Mouse (Mus musculus): ENCODE measurements around the gene Kel. TPM values are rescaled to one million over a fixed set of nuclear protein-coding genes. Genes with fewer than 3 reads are reported as not detected.

Gene Kel
- polyA plus RNA-seq, 1 experiment, result 1.3 TPM

GRCm38 (mm10) chr6:41680669-41681068 is 23.5 kb downstream of the Kel start, which contains the start of gene Trpv5:
TSS of gene Trpv5 (minus strand) at chr6:41680769.
- TF ChIP-seq GATA1 (IDR thresholded peaks at IDR 0.05; ENCODE audit: low read length), result no peak

DNA sequence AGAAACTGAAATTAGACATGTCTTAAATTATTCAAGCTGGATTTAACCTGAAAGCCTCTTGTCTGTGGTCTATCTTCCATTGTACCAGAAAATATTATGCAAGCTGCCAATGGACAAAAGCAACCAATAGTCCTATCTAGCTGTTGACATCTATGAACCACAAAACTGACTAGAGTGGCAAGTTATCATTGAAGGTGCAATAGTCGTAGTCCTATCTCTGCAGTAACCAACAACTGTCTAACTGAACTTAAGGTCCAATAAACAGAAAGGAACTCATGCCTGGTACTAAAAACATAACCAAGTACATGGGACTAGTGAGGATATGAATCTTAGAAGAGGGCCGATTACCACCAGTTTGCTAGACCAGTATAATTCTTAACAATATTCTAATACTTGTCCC is 27.6 kb downstream of the Kel start:
- TF ChIP-seq GATA1 (IDR thresholded peaks at IDR 0.05; ENCODE audit: low read length), result no peak

- TF ChIP-seq GATA1 (IDR thresholded peaks at IDR 0.05; ENCODE audit: low read length), result no peak
Measured at GRCm38 (mm10) chr6:41662320-41662719, 41.8 kb downstream of the Kel start.

DNA sequence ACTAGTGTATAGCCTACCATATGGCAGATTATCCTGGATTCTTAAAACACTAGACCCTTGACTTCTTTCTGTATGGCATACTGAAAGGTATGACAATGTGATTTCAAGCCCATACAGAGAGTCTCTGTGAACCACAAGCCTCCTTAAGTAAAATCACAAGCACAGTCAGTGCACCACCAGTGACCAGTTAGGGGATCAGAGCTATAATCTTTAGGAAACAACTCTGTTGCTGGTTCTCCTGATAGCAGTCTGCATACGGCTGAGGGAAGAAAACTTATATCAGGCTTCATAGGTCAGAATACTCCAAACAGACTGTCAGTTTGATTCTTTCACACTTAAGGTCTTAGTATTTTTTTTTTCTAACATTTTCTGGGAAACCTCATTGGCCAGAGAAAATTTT is 45.7 kb downstream of the Kel start:
- TF ChIP-seq GATA1 (IDR thresholded peaks at IDR 0.05; ENCODE audit: low read length), result no peak

DNA sequence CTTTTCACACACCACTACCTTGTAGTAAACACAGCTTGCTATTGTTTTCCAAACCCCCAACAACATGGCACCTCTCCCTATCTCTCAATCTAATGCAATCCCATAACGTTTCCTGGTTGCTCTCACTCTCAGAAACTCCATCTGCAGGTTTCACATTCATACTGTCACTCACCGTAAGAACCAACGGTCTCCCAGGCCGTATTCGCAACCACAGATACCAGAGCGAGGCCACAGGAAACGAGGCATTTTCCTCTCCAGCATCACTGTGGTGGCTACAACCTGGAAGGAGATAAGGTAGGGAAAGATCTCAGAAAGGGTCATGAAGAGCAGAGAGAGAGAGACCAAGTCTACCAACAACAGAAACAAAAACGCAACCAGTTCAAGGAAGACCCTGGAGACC is 49.5 kb downstream of the Kel start:
- TF ChIP-seq GATA1 (IDR thresholded peaks at IDR 0.05; ENCODE audit: low read length), result no peak

- no peak for TF ChIP-seq GATA1 (IDR thresholded peaks at IDR 0.05; ENCODE audit: low read length)
Measured at GRCm38 (mm10) chr6:41653173-41653572, 51.0 kb downstream of the Kel start.

DNA sequence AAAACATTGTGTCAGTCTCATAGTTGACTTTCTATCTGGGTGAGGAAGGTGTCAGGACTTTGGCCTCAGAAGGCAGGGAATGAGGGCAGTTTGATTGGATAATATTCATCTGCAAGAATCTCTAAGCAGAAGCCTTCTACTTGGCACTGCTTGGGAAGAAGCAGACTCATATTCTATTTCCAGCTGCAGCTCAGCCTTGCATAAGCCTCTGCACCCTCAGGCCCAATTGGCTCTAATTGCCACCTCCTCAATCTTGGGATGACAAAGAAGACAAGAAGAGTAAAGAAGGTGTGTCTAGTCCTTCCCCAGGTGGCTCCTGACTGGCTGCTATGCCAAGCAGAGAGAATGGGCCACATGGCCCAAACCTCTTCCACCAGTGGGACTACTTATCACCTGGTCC is 57.5 kb downstream of the Kel start:
- TF ChIP-seq GATA1 (IDR thresholded peaks at IDR 0.05; ENCODE audit: low read length), result no peak

DNA sequence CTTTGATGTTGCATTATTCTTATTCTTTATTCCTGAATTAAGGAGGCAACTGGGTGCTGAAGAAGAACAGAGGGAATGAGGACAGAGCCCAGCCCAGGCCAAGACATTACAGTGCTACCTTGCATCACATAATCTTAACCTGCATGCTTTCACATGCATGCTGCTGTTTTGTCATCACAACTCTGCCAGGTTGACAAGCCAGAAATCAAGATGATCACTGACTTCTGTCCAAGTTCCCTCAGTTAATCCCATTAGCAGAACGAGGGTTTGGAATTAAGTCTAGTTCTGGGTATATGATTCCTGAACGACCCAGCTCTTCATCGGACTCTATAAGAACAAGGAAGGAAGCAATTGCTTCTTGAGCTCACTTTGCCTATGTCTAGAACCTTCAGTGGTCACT is 57.9 kb downstream of the Kel start:
- no peak for TF ChIP-seq GATA1 (IDR thresholded peaks at IDR 0.05; ENCODE audit: low read length)

- no peak for TF ChIP-seq GATA1 (IDR thresholded peaks at IDR 0.05; ENCODE audit: low read length)
Measured at GRCm38 (mm10) chr6:41643227-41643626, 60.9 kb downstream of the Kel start.

- no peak for TF ChIP-seq GATA1 (IDR thresholded peaks at IDR 0.05; ENCODE audit: low read length)
Measured at GRCm38 (mm10) chr6:41642765-41643164, 61.4 kb downstream of the Kel start.

DNA sequence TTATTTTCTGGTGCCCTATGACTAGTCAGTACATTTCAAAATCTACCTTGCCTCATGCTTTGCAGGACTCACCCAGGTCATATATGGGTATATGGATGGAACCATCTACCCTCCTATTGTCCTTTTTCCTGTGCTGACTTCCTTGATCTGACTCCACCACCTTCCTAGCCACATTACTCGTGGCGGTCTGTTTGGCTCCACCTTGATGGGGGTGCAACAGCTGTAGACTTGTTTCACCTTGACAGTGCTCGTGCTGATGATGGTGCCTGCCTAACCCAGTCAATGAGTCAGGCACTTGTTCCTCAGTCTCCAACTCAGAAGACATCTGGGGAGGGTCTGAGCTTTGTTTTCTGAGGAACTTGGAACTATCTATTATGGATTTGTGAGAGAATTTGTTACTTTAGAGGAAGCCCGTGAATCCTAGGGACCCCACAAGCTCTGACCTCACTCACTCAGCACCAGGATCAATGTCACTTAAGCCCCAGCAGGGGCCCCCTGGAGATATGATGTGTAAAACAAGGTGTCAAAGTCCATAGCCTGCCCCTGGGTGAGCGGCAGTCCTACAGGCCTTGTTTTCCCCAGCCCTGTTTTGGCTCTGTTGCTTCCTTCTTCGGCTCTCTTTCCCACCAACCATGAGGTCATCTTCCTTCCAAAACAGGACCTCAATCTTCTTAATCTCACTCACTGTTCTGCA is 62.8 kb downstream of the Kel start:
- no peak for TF ChIP-seq GATA1 (IDR thresholded peaks at IDR 0.05; ENCODE audit: low read length)

- no peak for TF ChIP-seq GATA1 (IDR thresholded peaks at IDR 0.05; ENCODE audit: low read length)
Measured at GRCm38 (mm10) chr6:41640449-41640848, 63.7 kb downstream of the Kel start.

DNA sequence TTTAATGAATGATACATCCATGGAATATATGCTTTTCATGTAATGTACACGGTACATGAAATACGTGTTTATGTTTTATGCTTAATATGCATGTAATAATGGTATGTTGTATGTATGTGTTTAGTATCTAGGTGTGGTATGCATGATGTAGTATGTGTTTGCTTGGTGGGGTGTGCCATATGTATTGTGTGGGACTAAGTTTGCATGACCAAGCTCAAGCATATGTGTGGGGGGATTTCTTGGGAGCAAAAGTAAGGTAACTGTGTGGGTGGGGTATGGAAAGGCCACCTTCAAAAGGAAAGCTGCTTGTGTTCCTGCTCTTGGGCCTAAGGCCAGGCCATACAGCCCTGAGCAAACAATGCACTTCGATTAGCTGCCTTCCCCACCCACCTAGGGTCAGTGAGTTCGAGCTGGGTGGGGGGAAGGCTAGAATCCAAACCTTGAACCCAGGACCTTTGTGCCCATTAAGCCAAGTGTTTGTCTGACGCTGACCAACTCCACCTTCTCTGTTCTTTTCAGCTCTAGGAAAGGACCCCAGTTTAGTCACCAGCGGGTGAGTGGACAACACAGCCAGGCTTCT is 66.1 kb downstream of the Kel start:
- no peak for TF ChIP-seq GATA1 (IDR thresholded peaks at IDR 0.05; ENCODE audit: low read length)

DNA sequence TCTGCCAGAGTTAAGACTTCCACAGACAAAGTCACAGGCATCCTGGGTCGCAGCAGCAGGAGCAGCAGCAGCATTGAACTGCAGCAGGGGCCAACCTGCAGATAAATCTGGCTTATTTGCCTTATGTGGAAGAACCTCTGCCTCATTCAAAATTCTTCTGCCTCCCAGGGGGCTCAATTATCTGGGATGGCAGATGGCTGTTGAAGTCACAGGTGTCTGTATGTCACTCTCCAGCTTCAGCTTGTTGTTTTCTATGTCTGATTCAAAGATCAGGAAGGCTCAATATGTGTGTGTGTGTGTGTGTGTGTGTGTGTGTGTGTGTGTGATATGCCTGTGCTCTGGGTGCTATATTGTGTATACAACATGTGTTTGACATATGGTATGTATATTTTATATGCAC is 66.7 kb downstream of the Kel start:
- TF ChIP-seq GATA1 (IDR thresholded peaks at IDR 0.05; ENCODE audit: low read length), result no peak

Other genes with a start within 250 kb of the Kel start
- gene Prss1, start 245.4 kb downstream of the Kel start, polyA plus RNA-seq (2012), result not detected in 2 replicates
- not detected in 2 replicates for gene Prss2, start 182.6 kb downstream of the Kel start, polyA plus RNA-seq (2012)
- 0.25 and 0.48 TPM in 2 replicates for gene Ephb6, start 98.9 kb downstream of the Kel start, polyA plus RNA-seq (2012)
- gene Trpv6, start 67.9 kb downstream of the Kel start, polyA plus RNA-seq (2012), result not detected in 2 replicates
- not detected in 2 replicates for gene Trpv5, start 23.6 kb downstream of the Kel start, polyA plus RNA-seq (2012)
- not detected in 2 replicates for gene Llcfc1, start 19.9 kb downstream of the Kel start, polyA plus RNA-seq (2012)
- gene Olfr459, start 70.8 kb upstream of the Kel start, polyA plus RNA-seq (2012), result not detected in 2 replicates
- gene Pip, start 143.2 kb upstream of the Kel start, polyA plus RNA-seq (2012), result not detected in 2 replicates
- gene Sval2, start 148.7 kb upstream of the Kel start, polyA plus RNA-seq (2012), result not detected in 2 replicates
- gene Sval1, start 247.3 kb upstream of the Kel start, polyA plus RNA-seq (2012), result not detected in 2 replicates